Mouse (Mus musculus): Measurements from ENCODE around the gene Pcnx3. TPM values are rescaled to one million over a fixed set of nuclear protein-coding genes. Genes with fewer than 3 reads are reported as not detected.

The Pcnx3 gene
- polyA plus RNA-seq, 1 experiment, result 421 TPM

- Histone ChIP-seq H3K4me3 (ENCODE audit: control insufficient read depth, insufficient read depth, low read length) (no peak overlapping the region), H3K4me1 (replicated peaks; ENCODE audit: control insufficient read depth, insufficient read depth, low read length) (peaks cover 4% of the 10 kb centered on the region; the same call in 1 of the 2 replicates), H3K36me3 (ENCODE audit: control insufficient read depth, insufficient read depth, low read length) (no peaks in the 10 kb centered on the region; the same call in 1 of the 2 replicates), H3K27me3 (ENCODE audit: control insufficient read depth, insufficient read depth, low read length) (no peaks in the 10 kb centered on the region), H3K27ac (ENCODE audit: control insufficient read depth, insufficient read depth, low read length) (no peak overlapping the region)
- DNase-seq, result no peak
- TF ChIP-seq POLR2A (IDR thresholded peaks at IDR 0.05; ENCODE audit: control insufficient read depth, extremely low read depth, insufficient read depth, low read length, poor library complexity) (no peak), CTCF (IDR thresholded peaks at IDR 0.05; ENCODE audit: borderline replicate concordance, control insufficient read depth, extremely low read depth, insufficient read depth, low read length, poor library complexity) (no peak)
- WGBS, result 82% methylated on average over 5 of the region's 5 CpGs
Observed at GRCm38 (mm10) chr19:5713255-5713654, 24.5 kb upstream of the Pcnx3 start.

DNA sequence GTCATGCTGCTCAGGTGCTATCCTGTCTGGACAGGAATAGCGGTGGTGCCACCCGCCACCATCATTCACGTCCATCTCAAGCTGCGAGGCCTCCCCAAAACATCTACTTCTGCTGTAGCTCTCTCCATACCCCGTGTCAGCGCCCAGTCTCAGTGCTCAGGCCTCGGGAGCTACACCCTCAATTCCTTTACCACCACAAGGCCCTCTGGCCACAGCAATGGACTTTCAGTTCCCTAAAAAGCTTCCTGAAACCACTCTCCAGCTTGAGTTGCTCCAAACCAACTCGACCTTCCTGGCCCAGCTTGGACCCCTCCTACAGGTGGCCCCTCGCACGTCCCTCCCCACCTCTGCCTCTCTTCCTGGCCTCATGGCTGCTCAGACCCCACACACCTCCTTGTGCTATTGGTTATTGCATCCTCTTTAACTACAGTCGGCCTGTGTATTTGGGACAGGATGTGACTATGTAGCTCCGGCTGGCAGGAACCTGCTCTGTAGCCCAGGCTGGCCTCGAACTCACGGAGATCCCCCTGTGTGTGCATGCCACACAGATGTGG is 23.3 kb upstream of the Pcnx3 start:
- 72% methylated on average over 14 of the region's 14 CpGs for WGBS
- H3K4me1 ChIP-seq (replicated peaks; ENCODE audit: control insufficient read depth, insufficient read depth, low read length), result peaks cover 4% of the 10 kb centered on the region; the same call in 1 of the 2 replicates

GRCm38 (mm10) chr19:5711218-5711617 is 22.5 kb upstream of the Pcnx3 start:
- DNase-seq, result peak; percentile 67
- 54% methylated on average over 3 of the region's 3 CpGs for WGBS
- no peaks in the 10 kb centered on the region for H3K36me3 ChIP-seq (ENCODE audit: control insufficient read depth, insufficient read depth, low read length)
- peaks cover 4% of the 10 kb centered on the region; the same call in 1 of the 2 replicates for H3K4me1 ChIP-seq (replicated peaks; ENCODE audit: control insufficient read depth, insufficient read depth, low read length)
- no peak overlapping the region for H3K27ac ChIP-seq (ENCODE audit: control insufficient read depth, insufficient read depth, low read length)
- TF ChIP-seq CTCF (IDR thresholded peaks at IDR 0.05; ENCODE audit: borderline replicate concordance, control insufficient read depth, extremely low read depth, insufficient read depth, low read length, poor library complexity), result no peak
- TF ChIP-seq POLR2A (IDR thresholded peaks at IDR 0.05; ENCODE audit: control insufficient read depth, extremely low read depth, insufficient read depth, low read length, poor library complexity), result no peak
- H3K4me3 ChIP-seq (ENCODE audit: control insufficient read depth, insufficient read depth, low read length), result no peak overlapping the region
- H3K27me3 ChIP-seq (ENCODE audit: control insufficient read depth, insufficient read depth, low read length), result no peaks in the 10 kb centered on the region

More for the DNA sequence above, 23.3 kb upstream of the Pcnx3 start:
- Histone ChIP-seq H3K27ac (ENCODE audit: control insufficient read depth, insufficient read depth, low read length) (no peak overlapping the region), H3K27me3 (ENCODE audit: control insufficient read depth, insufficient read depth, low read length) (no peaks in the 10 kb centered on the region), H3K36me3 (ENCODE audit: control insufficient read depth, insufficient read depth, low read length) (no peaks in the 10 kb centered on the region), H3K4me3 (ENCODE audit: control insufficient read depth, insufficient read depth, low read length) (no peak overlapping the region)
- no peak for DNase-seq
- TF ChIP-seq POLR2A (IDR thresholded peaks at IDR 0.05; ENCODE audit: control insufficient read depth, extremely low read depth, insufficient read depth, low read length, poor library complexity) (no peak), CTCF (IDR thresholded peaks at IDR 0.05; ENCODE audit: borderline replicate concordance, control insufficient read depth, extremely low read depth, insufficient read depth, low read length, poor library complexity) (no peak)

DNA sequence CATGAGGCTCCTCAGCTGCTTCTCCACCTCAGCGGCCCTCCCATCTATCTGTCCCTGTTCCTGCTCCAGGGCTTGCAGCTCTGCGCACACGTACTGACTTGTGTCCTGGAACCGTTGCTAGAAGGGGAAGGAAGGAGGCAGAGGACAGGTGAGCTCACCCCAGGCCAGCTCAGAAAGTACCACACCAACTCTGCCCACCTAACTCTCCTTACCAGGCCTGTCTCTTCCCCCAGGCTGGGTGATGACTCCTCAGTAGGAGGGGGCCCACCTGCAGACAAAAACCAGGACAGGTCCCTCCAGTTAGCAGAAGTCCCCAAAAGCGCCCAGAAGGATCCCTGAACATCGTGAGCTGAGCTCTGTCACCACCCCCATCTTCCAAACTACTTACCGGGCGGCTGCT is 21.9 kb upstream of the Pcnx3 start:
- TF ChIP-seq CTCF (IDR thresholded peaks at IDR 0.05; ENCODE audit: borderline replicate concordance, control insufficient read depth, extremely low read depth, insufficient read depth, low read length, poor library complexity) (no peak), POLR2A (IDR thresholded peaks at IDR 0.05; ENCODE audit: control insufficient read depth, extremely low read depth, insufficient read depth, low read length, poor library complexity) (no peak)
- Histone ChIP-seq H3K36me3 (ENCODE audit: control insufficient read depth, insufficient read depth, low read length) (no peaks in the 10 kb centered on the region), H3K4me3 (ENCODE audit: control insufficient read depth, insufficient read depth, low read length) (no peak overlapping the region), H3K4me1 (replicated peaks; ENCODE audit: control insufficient read depth, insufficient read depth, low read length) (peaks cover 9% of the 10 kb centered on the region), H3K27ac (ENCODE audit: control insufficient read depth, insufficient read depth, low read length) (no peak overlapping the region), H3K27me3 (ENCODE audit: control insufficient read depth, insufficient read depth, low read length) (no peaks in the 10 kb centered on the region)
- 98% methylated on average over 8 of the region's 8 CpGs for whole genome bisulfite sequencing
- DNase-seq, result no peak

- no peak for TF ChIP-seq POLR2A (IDR thresholded peaks at IDR 0.05; ENCODE audit: control insufficient read depth, extremely low read depth, insufficient read depth, low read length, poor library complexity)
- TF ChIP-seq CTCF (IDR thresholded peaks at IDR 0.05; ENCODE audit: borderline replicate concordance, control insufficient read depth, extremely low read depth, insufficient read depth, low read length, poor library complexity), result no peak
- peaks cover 14% of the 10 kb centered on the region for H3K4me1 ChIP-seq (replicated peaks; ENCODE audit: control insufficient read depth, insufficient read depth, low read length)
Observed at GRCm38 (mm10) chr19:5710068-5710467, 21.4 kb upstream of the Pcnx3 start.

DNA sequence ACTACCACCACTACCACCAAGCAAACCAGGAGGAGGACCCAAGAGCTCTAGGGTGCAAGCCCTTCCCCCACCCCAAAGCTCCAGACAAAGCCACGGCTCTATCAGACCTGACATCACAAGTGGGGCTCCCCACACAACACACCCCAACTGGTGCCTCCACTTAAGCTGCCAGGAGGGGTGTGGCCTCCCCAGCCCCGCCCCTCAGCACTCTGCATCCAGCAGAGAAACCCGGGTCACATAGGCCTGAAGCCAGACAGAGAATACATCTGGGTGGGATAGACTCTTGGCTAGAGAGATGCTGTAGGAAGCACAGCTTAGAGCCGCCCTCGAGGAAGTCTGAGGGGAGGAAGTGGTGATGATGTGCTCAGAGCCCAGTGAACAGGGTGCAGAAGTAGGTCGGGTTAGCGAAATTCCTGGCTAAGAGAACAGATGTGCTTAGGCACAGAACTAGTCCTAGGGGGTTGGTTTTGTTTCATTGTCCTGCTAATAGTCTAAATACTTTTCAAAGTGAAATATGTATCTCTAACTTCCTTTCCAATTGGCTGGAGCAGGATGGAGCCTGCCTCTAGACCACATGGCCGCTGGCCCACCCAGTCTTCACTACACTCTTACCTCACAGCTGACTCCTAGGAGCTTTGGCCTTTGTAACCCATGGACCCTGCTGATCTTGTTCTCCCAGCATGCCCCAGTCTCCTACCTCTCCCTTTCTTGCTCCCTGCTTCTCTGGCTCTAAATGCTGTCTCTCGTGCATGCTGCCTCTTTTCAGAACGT is 16.3 kb upstream of the Pcnx3 start:
- H3K27ac ChIP-seq (ENCODE audit: control insufficient read depth, insufficient read depth, low read length), result peak overlapping the region; percentile 52
- TF ChIP-seq CTCF (IDR thresholded peaks at IDR 0.05; ENCODE audit: borderline replicate concordance, control insufficient read depth, extremely low read depth, insufficient read depth, low read length, poor library complexity), result 0 out of 2 replicates have a peak, but pooled peaks have one; percentile 24
- no peak for TF ChIP-seq POLR2A (IDR thresholded peaks at IDR 0.05; ENCODE audit: control insufficient read depth, extremely low read depth, insufficient read depth, low read length, poor library complexity)
- H3K4me3 ChIP-seq (ENCODE audit: control insufficient read depth, insufficient read depth, low read length), result no peak overlapping the region
- WGBS, result 32% methylated on average over 10 of the region's 10 CpGs
- no peaks in the 10 kb centered on the region for H3K27me3 ChIP-seq (ENCODE audit: control insufficient read depth, insufficient read depth, low read length)
- peaks cover 29% of the 10 kb centered on the region for H3K36me3 ChIP-seq (ENCODE audit: control insufficient read depth, insufficient read depth, low read length)
- peaks cover 22% of the 10 kb centered on the region for H3K4me1 ChIP-seq (replicated peaks; ENCODE audit: control insufficient read depth, insufficient read depth, low read length)
- peak; percentile 45 for DNase-seq

More at GRCm38 (mm10) chr19:5710068-5710467, 21.4 kb upstream of the Pcnx3 start:
- Histone ChIP-seq H3K27me3 (ENCODE audit: control insufficient read depth, insufficient read depth, low read length) (no peaks in the 10 kb centered on the region), H3K36me3 (ENCODE audit: control insufficient read depth, insufficient read depth, low read length) (no peaks in the 10 kb centered on the region), H3K4me3 (ENCODE audit: control insufficient read depth, insufficient read depth, low read length) (no peak overlapping the region), H3K27ac (ENCODE audit: control insufficient read depth, insufficient read depth, low read length) (no peak overlapping the region)
- no peak for DNase-seq
- WGBS, result 97% methylated on average over 6 of the region's 6 CpGs
